Mouse (Mus musculus) thymus, postnatal 14 days (tissue): ENCODE measurements around the gene Sgk1.

ENCODE experiments used
- DNase-seq: peaks from one replicate; pipeline ENCODE4 v3.0.0; 2021

Gene Sgk1

DNA sequence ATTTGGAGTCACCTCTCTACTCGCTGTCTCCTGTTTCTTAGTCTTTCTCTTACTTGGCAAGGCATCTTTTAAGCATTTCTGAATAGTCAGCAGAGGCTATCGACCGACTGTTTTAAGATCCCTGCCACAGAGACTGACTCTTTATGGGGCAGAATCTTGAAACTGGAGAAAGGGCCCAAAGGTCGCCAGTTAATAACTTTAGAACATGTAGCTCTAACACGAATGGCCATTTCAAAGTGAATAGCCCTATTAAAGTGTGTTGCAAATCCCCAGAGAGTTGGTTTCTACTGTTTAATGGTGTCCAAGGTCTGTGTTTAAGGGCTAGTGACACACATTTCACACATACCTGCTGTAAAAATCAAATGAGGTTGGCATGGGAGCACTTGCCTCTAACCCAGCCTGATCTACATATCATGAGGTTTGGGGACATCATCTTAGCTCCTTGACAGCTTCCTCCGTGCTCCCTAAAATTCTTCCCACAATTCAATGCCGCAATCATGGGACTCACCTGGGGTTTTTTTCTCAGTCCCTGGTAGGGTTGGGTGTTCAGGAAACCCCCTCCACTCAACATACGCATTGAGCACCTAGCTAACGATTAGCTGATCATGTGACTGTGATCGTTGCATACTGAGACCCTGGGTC lies 125.3 kb downstream of the Sgk1 start:
- DNase-seq = no peak

DNA sequence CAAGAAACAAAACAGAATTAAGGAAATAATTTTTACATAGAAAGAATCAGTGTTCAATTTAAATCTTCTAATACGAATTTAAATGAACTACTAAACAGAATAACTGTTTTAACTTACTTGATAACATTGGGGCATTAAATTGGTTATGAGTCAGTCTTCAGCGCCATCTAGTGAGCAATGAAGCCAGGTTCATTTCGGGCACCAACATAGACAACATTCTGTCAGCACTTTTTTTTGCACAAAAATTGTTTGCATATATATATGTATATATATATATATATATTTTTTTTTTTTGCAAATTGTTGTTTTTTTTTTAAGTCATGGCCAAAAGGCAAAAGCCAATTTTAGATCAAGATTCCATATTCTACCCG lies 125.8 kb downstream of the Sgk1 start:
- peak; percentile 50 for DNase-seq

DNA sequence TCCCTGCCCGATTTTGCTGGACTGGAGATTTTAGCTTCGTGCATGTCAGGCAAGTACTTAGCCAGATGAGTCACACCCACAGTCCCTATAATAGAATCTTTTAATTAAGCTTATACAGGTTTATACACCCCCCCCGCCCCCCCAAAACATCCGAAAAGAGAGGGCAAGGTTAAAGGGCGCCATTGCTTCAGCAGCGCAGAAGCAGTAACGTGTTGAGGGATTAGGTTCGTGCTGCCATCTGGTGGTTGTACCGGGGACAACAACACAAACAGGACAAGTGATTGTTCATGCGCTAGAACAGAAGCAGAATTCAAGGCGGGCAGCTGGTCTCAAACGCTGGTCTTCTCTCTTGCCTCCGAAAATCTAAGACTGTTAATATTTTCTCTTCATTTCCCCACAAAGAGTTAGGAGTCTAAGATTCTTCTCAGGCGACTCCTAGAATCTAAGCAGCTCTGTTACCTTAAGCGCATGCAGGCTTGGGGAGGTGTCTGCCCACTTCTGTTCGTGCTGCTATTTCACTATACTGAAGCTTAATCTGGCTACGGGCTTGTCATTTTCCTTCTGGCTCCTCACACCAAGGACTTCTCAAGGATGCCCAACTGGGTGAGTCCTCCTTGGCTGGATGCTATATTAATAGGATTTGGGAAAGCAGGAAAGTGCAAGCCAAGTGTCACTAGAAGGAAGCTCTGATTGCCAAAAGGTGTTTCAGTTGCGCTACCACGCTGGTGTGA lies 128.3 kb downstream of the Sgk1 start:
- DNase-seq = peak; percentile 81

DNA sequence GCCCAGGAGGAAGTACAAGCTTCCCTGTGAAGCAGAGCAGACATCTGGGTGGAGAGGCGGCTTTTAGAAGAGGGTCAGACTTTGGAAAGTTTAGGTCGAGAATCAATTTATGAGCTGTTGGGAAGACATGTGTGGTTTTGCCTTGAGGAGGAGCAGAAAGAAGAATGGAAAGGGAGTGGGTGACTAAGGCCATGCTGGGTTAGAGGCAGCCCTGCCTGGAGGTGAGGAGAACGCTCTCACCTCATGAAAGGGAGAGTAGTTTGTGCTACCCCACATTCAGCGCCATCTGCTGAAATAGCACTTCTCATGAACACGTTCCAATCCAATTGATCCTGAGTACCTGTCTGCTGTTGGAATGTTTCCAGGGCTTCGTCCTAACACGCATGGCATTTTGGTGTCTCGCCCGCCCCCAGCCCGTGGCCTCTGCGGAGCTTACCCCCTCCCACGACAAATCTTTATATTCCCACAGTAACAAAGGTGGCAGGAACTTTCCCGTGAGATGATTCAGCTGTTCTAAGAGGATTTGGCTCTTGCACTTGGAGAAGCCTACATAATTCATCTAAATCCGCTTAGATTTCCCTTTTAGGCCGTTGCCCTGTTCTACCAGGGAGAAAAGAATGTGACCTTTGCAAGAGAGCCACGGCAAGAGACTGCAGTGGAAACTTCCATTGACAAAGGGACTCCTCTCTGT lies 135.6 kb downstream of the Sgk1 start:
- DNase-seq = no peak

DNA sequence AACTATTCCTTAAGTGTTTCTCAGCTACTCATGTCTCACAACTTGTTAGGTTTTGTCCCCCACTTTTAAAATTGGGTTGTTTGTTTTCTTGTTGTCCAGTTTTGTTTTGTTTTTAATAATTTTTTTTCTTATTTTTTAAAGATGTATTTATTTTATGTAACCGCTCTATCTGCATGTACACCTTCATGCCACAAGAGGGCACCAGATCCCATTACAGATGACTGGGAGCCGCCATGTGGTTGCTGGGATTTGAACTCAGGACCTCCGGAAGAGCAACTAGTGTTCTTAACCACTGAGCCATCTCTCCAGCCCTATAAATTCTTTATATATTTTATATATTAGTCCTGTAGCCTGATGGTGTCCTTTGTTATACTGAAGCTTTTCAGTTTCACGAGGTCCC lies 136.6 kb downstream of the Sgk1 start:
- no peak for DNase-seq

DNA sequence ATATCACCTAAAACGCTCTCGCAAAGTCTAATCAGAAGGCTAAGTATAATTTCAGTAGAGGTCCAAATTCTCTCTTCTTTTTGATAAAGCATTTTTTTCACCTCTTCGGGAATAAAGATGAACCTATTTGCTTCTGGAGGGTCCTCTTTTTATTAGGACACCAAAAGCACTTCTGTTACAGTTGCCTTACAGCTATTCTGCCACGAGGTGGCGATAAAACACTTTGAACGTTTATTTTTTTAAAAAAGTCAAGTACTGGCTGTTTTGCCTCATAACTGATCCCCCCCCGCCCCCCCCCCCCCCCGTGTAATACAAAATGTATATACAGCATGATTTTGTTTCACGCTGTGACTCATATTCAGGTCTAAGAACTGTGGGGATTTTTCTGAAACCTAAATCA lies 152.3 kb downstream of the Sgk1 start:
- peak; percentile 19 for DNase-seq

DNA sequence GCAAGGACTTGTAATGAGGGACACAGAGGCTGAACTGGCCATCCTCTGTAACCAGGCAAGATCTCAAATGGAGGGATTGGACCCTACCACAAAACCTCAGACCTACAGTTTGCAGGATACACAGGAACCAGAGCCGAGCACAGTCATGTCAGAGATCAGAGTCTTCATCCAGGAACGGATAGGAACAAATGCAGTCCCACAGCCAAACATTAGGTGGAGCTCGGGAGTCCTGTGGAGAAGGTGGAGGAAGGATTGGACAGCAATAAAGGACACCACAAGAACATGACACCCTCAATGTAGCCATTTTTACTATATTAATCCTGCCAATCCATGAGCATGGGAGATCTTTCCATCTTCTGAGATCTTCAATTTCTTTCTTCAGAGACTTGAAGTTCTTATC lies 154.3 kb downstream of the Sgk1 start:
- DNase-seq = peak; percentile 63
